ENCODE assay signal across 9 mouse cellular contexts in the genomic region with DNA sequence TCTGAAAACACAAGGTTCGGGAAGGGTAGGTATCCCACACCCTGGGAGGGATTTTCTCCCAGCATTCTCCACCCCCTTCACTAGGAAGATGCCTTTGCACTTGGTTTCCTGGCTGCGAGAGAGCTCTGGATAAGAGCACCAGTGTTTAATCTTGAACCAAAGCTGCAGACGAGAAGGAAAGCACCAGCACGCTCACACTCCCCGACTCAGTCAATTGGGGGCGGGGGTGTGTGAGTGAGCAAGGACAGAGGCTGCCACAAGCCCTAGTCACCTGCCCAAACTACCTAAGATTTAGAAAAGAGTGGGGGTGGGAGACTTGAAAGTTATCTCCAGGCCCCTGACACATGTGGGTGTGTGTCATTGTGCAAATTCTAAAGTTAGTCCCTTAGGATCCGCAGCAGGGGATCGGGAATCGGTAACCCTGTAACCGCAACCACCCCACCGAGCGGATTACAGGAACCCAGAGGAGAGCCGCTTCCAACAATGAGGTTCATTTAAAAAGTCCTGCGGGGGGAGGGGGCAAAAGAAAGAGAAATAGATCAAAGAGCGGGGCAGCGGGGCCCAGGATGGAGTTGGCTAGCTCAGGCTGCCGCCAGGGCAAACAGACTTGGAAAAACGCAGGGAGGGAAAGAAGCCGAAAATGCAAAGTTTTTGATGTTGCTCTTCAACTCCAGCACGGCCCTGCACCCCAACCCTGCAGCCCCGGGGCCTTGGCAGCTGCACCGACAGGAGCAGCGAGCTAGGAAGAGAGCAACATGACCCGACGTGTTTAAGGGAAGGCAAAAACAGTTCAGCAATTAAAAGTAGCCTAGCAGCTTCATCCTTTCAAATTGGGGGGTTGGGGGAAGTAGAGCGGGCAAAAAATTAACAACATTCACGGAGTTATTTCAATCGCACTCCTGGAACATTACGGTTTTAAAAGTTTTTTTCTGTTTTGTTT. TPM values are rescaled to one million over a fixed set of nuclear protein-coding genes. Genes with fewer than 3 reads are reported as not detected.
DNase-seq lines count a peak whose midpoint lies in the region; ATAC-seq and TF ChIP-seq lines count a peak whose summit lies in the region.
"Had no signal": no experiment of that assay in that cellular context is flagged by ENCODE, and none has a peak within 500 bp of the region (broad histone marks: within the 10 kb centered on the region; RNA-seq: fewer than 3 reads in every experiment).

No protein-coding gene starts in this region.

- peak; percentile 41 to 49 for DNase-seq in adrenal gland, adult 18-20 months (ENCODE audit: low spot score in 2 of 2)
- no peak for DNase-seq in adrenal gland, adult 8-10 months
- peak; percentile 64 for DNase-seq in brain, embryonic 14.5 days (ENCODE audit: low read depth)
- DNase-seq in heart, embryonic 10.5 days (ENCODE audit: low spot score): no peak
- DNase-seq in lung, postnatal 14 days: peak; percentile 52

- peaks cover 34% of the 10 kb centered on the region for H3K4me1 ChIP-seq in heart, embryonic 10.5 days
- H3K4me1 ChIP-seq in kidney, embryonic 15.5 days: peaks cover 29% of the 10 kb centered on the region
- peaks cover 35% of the 10 kb centered on the region for H3K4me1 ChIP-seq in testis, adult 2 months (ENCODE audit: control insufficient read depth, insufficient read depth, low read length)

- peaks cover 38% of the 10 kb centered on the region for H3K36me3 ChIP-seq in heart, embryonic 10.5 days
- peaks cover 35% of the 10 kb centered on the region for H3K36me3 ChIP-seq in kidney, embryonic 15.5 days
- no peaks in the 10 kb centered on the region for H3K36me3 ChIP-seq in testis, adult 2 months (ENCODE audit: control insufficient read depth, insufficient read depth, low read length)

- TF ChIP-seq POLR2A in brain, embryonic 14.5 days (IDR thresholded peaks at IDR 0.05; ENCODE audit: borderline replicate concordance, extremely low read depth, insufficient read depth, insufficient read length, poor library complexity, severe bottlenecking): no peak
- no peak for TF ChIP-seq POLR2A in testis, adult 2 months (IDR thresholded peaks at IDR 0.05; ENCODE audit: control insufficient read depth, low read depth, low read length)

- peak overlapping the region; percentile 82 for H3K4me3 ChIP-seq in heart, embryonic 10.5 days
- peak overlapping the region; percentile 84 for H3K4me3 ChIP-seq in kidney, embryonic 15.5 days (replicated peaks)
- peak overlapping the region; percentile 95 for H3K4me3 ChIP-seq in testis, adult 2 months (ENCODE audit: control insufficient read depth, low read depth, low read length)

- peak overlapping the region; percentile 97 for H3K9ac ChIP-seq in kidney, embryonic 15.5 days

- peak overlapping the region; percentile 99 for H3K27ac ChIP-seq in heart, embryonic 10.5 days
- H3K27ac ChIP-seq in kidney, embryonic 15.5 days: peak overlapping the region; percentile 99
- H3K27ac ChIP-seq in testis, adult 2 months (ENCODE audit: control insufficient read depth, insufficient read depth, low read depth, low read length): peak overlapping the region; percentile 88

- under 1% methylated on average over 29 of the region's 29 CpGs for WGBS in heart, embryonic 10.5 days
- WGBS in kidney, embryonic 15.5 days: under 1% methylated on average over 29 of the region's 29 CpGs

- ATAC-seq in kidney, embryonic 15.5 days (replicated peaks; ENCODE audit: low FRiP score): no peak
- ATAC-seq in frontal cortex, adult (ENCODE audit: low TSS enrichment): no peak
- ATAC-seq: Patski had no signal

- H3K9me3 ChIP-seq in heart, embryonic 10.5 days: no peaks in the 10 kb centered on the region
- H3K9me3 ChIP-seq in kidney, embryonic 15.5 days (replicated peaks): no peaks in the 10 kb centered on the region

- TF ChIP-seq CTCF in brain, embryonic 14.5 days (IDR thresholded peaks at IDR 0.05; ENCODE audit: borderline replicate concordance, extremely low read depth, insufficient read depth, insufficient read length): no peak
- TF ChIP-seq CTCF in testis, adult 2 months (IDR thresholded peaks at IDR 0.05; ENCODE audit: control insufficient read depth, insufficient read depth, insufficient replicate concordance, low read depth, low read length): no peak

- peak overlapping the region; percentile 84 for H3K4me2 ChIP-seq in kidney, embryonic 15.5 days

- no peaks in the 10 kb centered on the region for H3K27me3 ChIP-seq in heart, embryonic 10.5 days (ENCODE audit: insufficient read depth, poor library complexity, severe bottlenecking)
- H3K27me3 ChIP-seq in kidney, embryonic 15.5 days: no peaks in the 10 kb centered on the region
- H3K27me3 ChIP-seq in testis, adult 2 months (ENCODE audit: control insufficient read depth, insufficient read depth, low read length): peaks cover 12% of the 10 kb centered on the region
- H3K27me3 ChIP-seq: Patski had no signal

RNA-seq across cellular contexts. Expression of a gene that starts 1.4 kb away (rescaled TPM):
- total RNA-seq in adrenal gland, adult 18-20 months (2021): 100 to 1,000 TPM; 172 to 225 TPM
- 100 to 1,000 TPM; 257 to 328 (median 289) TPM for total RNA-seq in adrenal gland, adult 8-10 months (2022)
- 80.2 and 81.0 TPM in 2 replicates for polyA plus RNA-seq in brain, embryonic 14.5 days (2012; rRNA removed)
- 90.2 and 114 TPM in 2 replicates for polyA plus RNA-seq in heart, embryonic 10.5 days (2016; fragmentation: Nextera tagmentation; extraction: Ambion mirVana)
- polyA plus RNA-seq in kidney, embryonic 15.5 days (2015; fragmentation: Nextera tagmentation; extraction: Ambion mirVana): 136 and 154 TPM in 2 replicates
- 28.4 and 33.0 TPM in 2 replicates for polyA plus RNA-seq in testis, adult 2 months (2012; rRNA removed)

Comparison
In these comparisons a context has a peak if more than half of its experiments do, and no peak if none do; other contexts are left out.
1. DNase-seq: peak in adrenal gland, adult 18-20 months (2 of 2), brain, embryonic 14.5 days (single experiment) and lung, postnatal 14 days (single experiment); none in adrenal gland, adult 8-10 months (single experiment) and heart, embryonic 10.5 days (single experiment).
2. Peak in every context shown above with its lines, with median percentiles within 50 percentile points of each other: H3K27ac ChIP-seq and H3K4me3 ChIP-seq.